Mouse (Mus musculus): ENCODE results near the gene Sec24d. TPM values are rescaled to one million over a fixed set of nuclear protein-coding genes. Genes with fewer than 3 reads are reported as not detected.

Sec24d gene
- polyA plus RNA-seq, 1 experiment, result 34.0 TPM

DNA sequence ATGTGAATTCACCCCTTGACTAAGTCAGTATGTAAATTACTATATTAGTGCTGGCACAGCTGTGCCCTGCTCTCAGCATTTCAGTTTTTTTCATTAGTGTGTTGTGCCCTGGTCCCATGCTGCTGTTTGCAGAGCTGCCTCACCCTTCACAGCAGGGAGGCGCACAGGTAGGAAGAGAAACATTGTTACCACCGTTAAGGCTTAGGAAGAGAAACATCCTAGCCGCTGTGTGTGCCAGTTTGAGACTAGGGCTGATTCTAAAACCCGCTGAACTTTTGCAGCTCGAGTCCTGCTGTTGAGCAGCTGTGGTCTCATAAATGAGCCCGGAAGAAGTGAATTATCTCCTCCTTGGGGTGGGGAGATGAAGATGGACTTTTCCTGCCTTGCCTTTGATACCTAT, 41.9 kb downstream of the Sec24d start:
- Histone ChIP-seq H3K27ac (ENCODE audit: control insufficient read depth, insufficient read depth, low read length) (no peak overlapping the region), H3K36me3 (ENCODE audit: control insufficient read depth, insufficient read depth, low read length) (no peaks in the 10 kb centered on the region), H3K27me3 (ENCODE audit: control insufficient read depth, insufficient read depth, low read length) (no peaks in the 10 kb centered on the region), H3K4me3 (ENCODE audit: control insufficient read depth, insufficient read depth, low read length) (no peak overlapping the region), H3K4me1 (replicated peaks; ENCODE audit: control insufficient read depth, insufficient read depth, low read length) (no peaks in the 10 kb centered on the region)
- TF ChIP-seq POLR2A (IDR thresholded peaks at IDR 0.05; ENCODE audit: control insufficient read depth, extremely low read depth, insufficient read depth, low read length, poor library complexity) (no peak), CTCF (IDR thresholded peaks at IDR 0.05; ENCODE audit: borderline replicate concordance, control insufficient read depth, extremely low read depth, insufficient read depth, low read length, poor library complexity) (no peak)
- WGBS, result 92% methylated on average over 6 of the region's 6 CpGs
- DNase-seq, result no peak

DNA sequence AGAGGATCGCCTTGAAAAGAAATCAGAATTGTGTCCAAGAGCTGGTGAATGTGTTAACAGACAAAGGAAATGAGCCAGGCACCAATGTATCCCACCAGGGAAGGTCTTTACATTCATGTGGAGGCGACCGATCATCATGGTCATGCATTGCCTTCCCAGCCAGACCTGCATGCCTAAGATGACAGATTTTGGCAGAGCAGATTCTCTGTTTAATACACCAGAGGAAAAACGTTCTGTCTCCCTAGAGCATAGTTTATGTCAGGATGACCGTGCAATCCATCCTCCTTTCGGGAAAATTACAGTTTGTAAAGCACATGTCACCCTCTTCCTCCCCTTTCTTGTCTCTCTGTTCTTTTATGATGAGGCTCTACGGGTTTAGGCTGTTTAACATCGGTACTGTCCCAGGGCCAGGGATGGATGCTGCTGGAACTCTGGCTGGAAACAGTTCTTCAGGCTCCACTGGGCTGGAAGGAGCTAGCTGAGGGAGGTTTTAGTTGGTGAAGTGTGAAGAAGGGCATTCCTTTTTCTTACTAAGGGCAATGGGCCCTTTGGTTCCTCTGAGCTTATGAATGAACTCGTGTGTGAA, 45.3 kb downstream of the Sec24d start:
- TF ChIP-seq POLR2A (IDR thresholded peaks at IDR 0.05; ENCODE audit: control insufficient read depth, extremely low read depth, insufficient read depth, low read length, poor library complexity) (no peak), CTCF (IDR thresholded peaks at IDR 0.05; ENCODE audit: borderline replicate concordance, control insufficient read depth, extremely low read depth, insufficient read depth, low read length, poor library complexity) (no peak)
- no peak overlapping the region for H3K27ac ChIP-seq (ENCODE audit: control insufficient read depth, insufficient read depth, low read length)

DNA sequence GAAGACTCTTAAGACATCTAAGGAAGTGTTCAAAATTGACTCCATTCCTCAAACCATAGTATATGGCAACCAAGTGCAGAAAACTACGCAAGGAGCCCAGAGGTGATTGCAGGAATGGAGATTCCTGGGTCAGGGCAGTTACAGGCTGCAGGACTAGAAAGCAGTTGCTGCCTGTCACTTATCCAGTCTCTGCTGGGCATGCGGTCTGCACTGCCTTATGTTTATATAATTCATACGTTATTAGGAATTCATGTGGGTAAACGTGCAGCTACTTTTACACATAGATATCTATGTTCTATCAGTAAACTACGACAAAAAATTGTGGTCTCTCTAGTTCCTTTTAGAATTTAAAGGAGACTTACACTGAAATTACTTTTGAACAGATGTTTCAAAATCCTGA, 46.2 kb downstream of the Sec24d start:
- Histone ChIP-seq H3K4me3 (ENCODE audit: control insufficient read depth, insufficient read depth, low read length) (no peak overlapping the region), H3K27ac (ENCODE audit: control insufficient read depth, insufficient read depth, low read length) (no peak overlapping the region), H3K4me1 (replicated peaks; ENCODE audit: control insufficient read depth, insufficient read depth, low read length) (peaks cover 5% of the 10 kb centered on the region; the same call in 1 of the 2 replicates), H3K36me3 (ENCODE audit: control insufficient read depth, insufficient read depth, low read length) (no peaks in the 10 kb centered on the region), H3K27me3 (ENCODE audit: control insufficient read depth, insufficient read depth, low read length) (no peaks in the 10 kb centered on the region)
- TF ChIP-seq CTCF (IDR thresholded peaks at IDR 0.05; ENCODE audit: borderline replicate concordance, control insufficient read depth, extremely low read depth, insufficient read depth, low read length, poor library complexity) (no peak), POLR2A (IDR thresholded peaks at IDR 0.05; ENCODE audit: control insufficient read depth, extremely low read depth, insufficient read depth, low read length, poor library complexity) (no peak)
- DNase-seq, result no peak
- WGBS, result 23% methylated on average over 5 of the region's 5 CpGs

More for the DNA sequence above, 45.3 kb downstream of the Sec24d start:
- Histone ChIP-seq H3K36me3 (ENCODE audit: control insufficient read depth, insufficient read depth, low read length) (no peaks in the 10 kb centered on the region), H3K4me1 (replicated peaks; ENCODE audit: control insufficient read depth, insufficient read depth, low read length) (peaks cover 5% of the 10 kb centered on the region; the same call in 1 of the 2 replicates), H3K4me3 (ENCODE audit: control insufficient read depth, insufficient read depth, low read length) (no peak overlapping the region), H3K27me3 (ENCODE audit: control insufficient read depth, insufficient read depth, low read length) (no peaks in the 10 kb centered on the region)
- WGBS, result 92% methylated on average over 9 of the region's 9 CpGs
- no peak for DNase-seq

DNA sequence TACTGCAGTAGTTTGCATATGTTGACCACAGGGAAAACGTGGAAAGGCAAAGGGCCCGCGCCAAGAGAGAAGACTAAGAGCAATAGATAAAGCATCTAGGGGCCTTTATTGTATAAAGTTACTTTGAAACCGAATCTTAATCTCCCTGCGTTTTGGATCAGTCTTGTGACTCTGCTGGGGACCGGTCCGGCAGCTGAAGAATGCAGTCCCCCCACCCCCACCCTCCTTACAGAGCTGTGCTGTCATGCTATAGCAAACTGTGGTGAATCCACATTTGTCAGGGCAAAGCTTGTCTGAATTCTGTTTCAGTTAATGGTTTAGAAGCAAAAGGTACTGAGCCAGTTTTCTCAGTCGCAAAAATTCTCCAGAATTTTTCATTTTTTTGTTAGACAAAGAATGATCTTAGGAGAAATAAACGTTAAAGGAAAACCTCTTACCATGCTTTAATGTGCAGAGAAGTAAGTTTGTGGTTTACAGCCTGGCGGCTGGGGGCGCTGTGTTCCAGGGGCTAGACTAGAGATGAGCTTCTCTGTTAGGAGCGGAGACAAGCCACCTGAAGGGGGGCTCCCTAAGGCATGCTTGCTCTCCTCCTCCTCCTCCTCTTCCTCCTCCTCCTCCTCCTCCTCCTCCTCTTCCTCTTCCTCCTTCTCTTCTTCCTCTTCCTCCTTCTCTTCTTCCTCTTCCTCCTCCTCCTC, 46.8 kb downstream of the Sec24d start:
- DNase-seq, result peak; percentile 13
- Histone ChIP-seq H3K36me3 (ENCODE audit: control insufficient read depth, insufficient read depth, low read length) (no peaks in the 10 kb centered on the region), H3K4me1 (replicated peaks; ENCODE audit: control insufficient read depth, insufficient read depth, low read length) (peaks cover 5% of the 10 kb centered on the region; the same call in 1 of the 2 replicates), H3K27me3 (ENCODE audit: control insufficient read depth, insufficient read depth, low read length) (no peaks in the 10 kb centered on the region), H3K4me3 (ENCODE audit: control insufficient read depth, insufficient read depth, low read length) (no peak overlapping the region), H3K27ac (ENCODE audit: control insufficient read depth, insufficient read depth, low read length) (no peak overlapping the region)
- no peak for TF ChIP-seq CTCF (IDR thresholded peaks at IDR 0.05; ENCODE audit: borderline replicate concordance, control insufficient read depth, extremely low read depth, insufficient read depth, low read length, poor library complexity)
- no peak for TF ChIP-seq POLR2A (IDR thresholded peaks at IDR 0.05; ENCODE audit: control insufficient read depth, extremely low read depth, insufficient read depth, low read length, poor library complexity)
- WGBS, result 34% methylated on average over 12 of the region's 12 CpGs

DNA sequence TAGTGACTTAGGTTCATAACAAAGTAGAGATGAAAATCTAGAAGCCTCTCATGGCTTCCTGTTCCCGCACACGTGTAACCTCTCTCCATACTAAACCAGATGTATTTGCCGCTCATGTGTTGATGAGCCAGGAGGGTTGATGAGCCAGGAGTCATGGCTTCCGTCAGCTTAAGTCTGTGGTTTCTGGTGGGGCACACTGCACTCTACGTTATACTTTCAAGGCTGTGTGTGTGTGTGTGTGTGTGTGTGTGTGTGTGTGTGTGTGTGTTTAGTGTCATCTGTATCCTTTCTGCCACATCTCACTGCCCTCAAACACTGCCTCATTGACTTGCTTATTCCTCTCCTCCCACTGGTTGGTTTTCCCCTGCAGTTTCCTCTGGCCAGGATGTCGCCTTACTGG, 48.8 kb downstream of the Sec24d start:
- TF ChIP-seq CTCF (IDR thresholded peaks at IDR 0.05; ENCODE audit: borderline replicate concordance, control insufficient read depth, extremely low read depth, insufficient read depth, low read length, poor library complexity) (no peak), POLR2A (IDR thresholded peaks at IDR 0.05; ENCODE audit: control insufficient read depth, extremely low read depth, insufficient read depth, low read length, poor library complexity) (no peak)
- Histone ChIP-seq H3K27me3 (ENCODE audit: control insufficient read depth, insufficient read depth, low read length) (no peaks in the 10 kb centered on the region), H3K4me3 (ENCODE audit: control insufficient read depth, insufficient read depth, low read length) (no peak overlapping the region), H3K36me3 (ENCODE audit: control insufficient read depth, insufficient read depth, low read length) (no peaks in the 10 kb centered on the region), H3K4me1 (replicated peaks; ENCODE audit: control insufficient read depth, insufficient read depth, low read length) (peaks cover 5% of the 10 kb centered on the region; the same call in 1 of the 2 replicates), H3K27ac (ENCODE audit: control insufficient read depth, insufficient read depth, low read length) (no peak overlapping the region)
- peak; percentile 30 for DNase-seq
- WGBS, result 7% methylated on average over 6 of the region's 6 CpGs

DNA sequence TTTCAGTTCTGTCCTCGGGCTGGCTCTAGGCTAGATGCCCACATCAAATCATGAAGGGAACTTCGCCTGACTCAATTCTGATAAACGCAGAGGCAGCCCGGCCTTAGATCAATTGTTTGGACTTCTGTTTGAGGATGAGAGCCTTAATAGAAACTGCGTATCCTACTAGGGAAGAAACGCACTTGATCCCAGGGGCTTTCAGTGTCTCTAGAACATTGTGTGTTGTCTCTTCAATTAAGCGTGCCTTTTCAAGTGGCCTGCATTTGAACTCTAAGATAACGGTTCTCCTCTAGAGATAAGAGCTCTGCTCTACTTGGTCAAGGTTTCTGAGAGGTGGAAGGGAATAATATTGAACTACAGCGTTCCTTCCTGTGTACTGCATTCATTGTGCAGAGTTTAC, 49.8 kb downstream of the Sec24d start:
- Histone ChIP-seq H3K4me3 (ENCODE audit: control insufficient read depth, insufficient read depth, low read length) (no peak overlapping the region), H3K27me3 (ENCODE audit: control insufficient read depth, insufficient read depth, low read length) (no peaks in the 10 kb centered on the region), H3K4me1 (replicated peaks; ENCODE audit: control insufficient read depth, insufficient read depth, low read length) (peaks cover 5% of the 10 kb centered on the region; the same call in 1 of the 2 replicates), H3K36me3 (ENCODE audit: control insufficient read depth, insufficient read depth, low read length) (no peaks in the 10 kb centered on the region), H3K27ac (ENCODE audit: control insufficient read depth, insufficient read depth, low read length) (no peak overlapping the region)
- TF ChIP-seq CTCF (IDR thresholded peaks at IDR 0.05; ENCODE audit: borderline replicate concordance, control insufficient read depth, extremely low read depth, insufficient read depth, low read length, poor library complexity) (no peak), POLR2A (IDR thresholded peaks at IDR 0.05; ENCODE audit: control insufficient read depth, extremely low read depth, insufficient read depth, low read length, poor library complexity) (no peak)
- 91% methylated on average over 9 of the region's 9 CpGs for WGBS
- DNase-seq, result no peak
